Mouse (Mus musculus): ENCODE results near the gene Mfsd11. TPM values are rescaled to one million over a fixed set of nuclear protein-coding genes. Genes with fewer than 3 reads are reported as not detected.
A peak's percentile ranks its signal among the peaks of the same experiment; 100 is the strongest.

The Mfsd11 gene
- polyA plus RNA-seq, 1 experiment from 2014 or later = 27.9 TPM

DNA sequence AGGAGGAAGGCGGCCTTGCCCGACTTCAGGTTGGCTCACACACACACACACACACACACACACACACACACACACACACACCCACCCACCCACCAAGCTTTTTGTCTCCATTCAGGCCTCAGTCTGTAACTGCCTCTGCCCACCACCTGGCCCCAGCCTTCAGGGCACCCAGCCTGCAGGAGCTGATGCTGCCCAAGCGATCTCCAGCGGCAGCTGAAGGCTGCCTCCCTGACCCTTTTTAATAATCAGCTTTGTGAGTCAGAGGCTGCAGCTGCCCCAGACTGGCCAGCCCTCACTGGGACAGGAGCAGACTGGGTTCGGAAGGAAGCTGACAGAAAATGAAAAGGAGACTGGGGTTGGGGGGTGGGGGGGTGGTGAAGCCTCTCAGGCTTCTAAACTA is 27.0 kb upstream of the Mfsd11 start:
- DNase-seq (ENCODE audit: low spot score) (no peak), ATAC-seq (replicated peaks; ENCODE audit: low FRiP score) (no peak)
- Histone ChIP-seq H3K4me2 (ENCODE audit: low read depth, low read length, severe bottlenecking) (no peak overlapping the region), H3K9ac (ENCODE audit: low read length) (no peak overlapping the region), H3K9me3 (ENCODE audit: control insufficient read depth, low read length) (no peaks in the 10 kb centered on the region), H3K27me3 (ENCODE audit: control insufficient read depth, insufficient read depth, low read length) (no peaks in the 10 kb centered on the region), H3K4me3 (ENCODE audit: low read depth, low read length) (no peak overlapping the region), H3K27ac (ENCODE audit: low read depth, low read length) (no peak overlapping the region), H3K36me3 (ENCODE audit: control insufficient read depth, insufficient read depth, low read length) (no peaks in the 10 kb centered on the region), H3K4me1 (replicated peaks; ENCODE audit: control insufficient read depth, insufficient read depth, low read length) (peaks cover 15% of the 10 kb centered on the region)
- 65% methylated on average over 5 of the region's 5 CpGs for whole genome bisulfite sequencing

DNA sequence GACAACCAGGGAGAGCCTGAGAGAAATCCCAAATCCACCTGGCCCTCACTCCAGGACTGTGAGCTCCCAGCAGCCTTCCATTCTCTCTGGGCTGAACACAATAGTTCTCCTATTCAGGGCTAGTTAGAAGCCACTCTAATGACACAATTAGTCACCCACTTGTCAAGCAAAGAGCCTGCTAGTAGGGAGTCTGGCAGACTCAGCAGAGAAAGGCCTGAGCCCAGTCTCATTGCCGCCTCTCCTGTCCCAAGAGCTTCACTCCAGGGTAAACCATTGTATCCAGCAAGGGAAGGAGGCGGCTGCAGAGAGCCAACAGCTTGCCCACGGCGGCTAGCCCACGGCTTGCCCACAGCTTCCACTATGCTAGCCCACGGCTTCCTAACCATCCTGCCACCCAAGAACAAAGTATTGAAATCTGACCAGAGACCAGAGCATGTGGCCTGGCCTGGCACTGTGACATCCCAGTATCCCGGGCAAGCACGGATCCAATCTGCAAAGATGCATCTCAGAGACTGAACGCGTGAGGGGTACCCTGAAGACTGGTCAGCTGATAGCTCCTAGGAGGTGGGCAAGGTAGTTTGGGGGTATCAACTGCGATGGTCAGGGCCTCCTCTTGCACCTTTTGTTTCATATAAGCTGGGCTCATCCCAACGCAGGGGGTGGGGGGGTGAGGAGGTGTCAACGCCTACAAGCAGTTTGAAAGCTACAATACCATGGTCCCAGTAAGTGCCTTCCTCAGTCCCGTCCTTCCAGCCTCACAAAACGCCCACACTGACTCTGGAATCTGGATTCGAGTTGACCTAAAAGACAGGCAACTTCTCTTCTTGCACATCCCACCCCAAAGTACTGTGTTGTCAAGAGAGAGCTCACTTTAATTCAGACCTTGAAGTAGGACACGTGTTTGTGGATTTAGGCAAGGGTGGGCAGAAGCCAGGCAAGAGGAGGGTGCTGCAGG is 25.4 kb upstream of the Mfsd11 start:
- no peak for DNase-seq (ENCODE audit: low spot score)
- peak overlapping the region; percentile 64 for H3K4me3 ChIP-seq (ENCODE audit: low read depth, low read length)
- H3K27me3 ChIP-seq (ENCODE audit: control insufficient read depth, insufficient read depth, low read length) = no peaks in the 10 kb centered on the region
- WGBS = 13% methylated on average over 17 of the region's 17 CpGs
- ATAC-seq (replicated peaks; ENCODE audit: low FRiP score) = peak; percentile 31; the same call in 1 of the 2 replicates
- H3K4me1 ChIP-seq (replicated peaks; ENCODE audit: control insufficient read depth, insufficient read depth, low read length) = peaks cover 15% of the 10 kb centered on the region
- no peaks in the 10 kb centered on the region for H3K36me3 ChIP-seq (ENCODE audit: control insufficient read depth, insufficient read depth, low read length)
- no peaks in the 10 kb centered on the region for H3K9me3 ChIP-seq (ENCODE audit: control insufficient read depth, low read length)
- peak overlapping the region; percentile 33; the same call in 1 of the 2 replicates for H3K27ac ChIP-seq (ENCODE audit: low read depth, low read length)
- H3K4me2 ChIP-seq (ENCODE audit: low read depth, low read length, severe bottlenecking) = peak overlapping the region; percentile 96
- H3K9ac ChIP-seq (ENCODE audit: low read length) = peak overlapping the region; percentile 89

DNA sequence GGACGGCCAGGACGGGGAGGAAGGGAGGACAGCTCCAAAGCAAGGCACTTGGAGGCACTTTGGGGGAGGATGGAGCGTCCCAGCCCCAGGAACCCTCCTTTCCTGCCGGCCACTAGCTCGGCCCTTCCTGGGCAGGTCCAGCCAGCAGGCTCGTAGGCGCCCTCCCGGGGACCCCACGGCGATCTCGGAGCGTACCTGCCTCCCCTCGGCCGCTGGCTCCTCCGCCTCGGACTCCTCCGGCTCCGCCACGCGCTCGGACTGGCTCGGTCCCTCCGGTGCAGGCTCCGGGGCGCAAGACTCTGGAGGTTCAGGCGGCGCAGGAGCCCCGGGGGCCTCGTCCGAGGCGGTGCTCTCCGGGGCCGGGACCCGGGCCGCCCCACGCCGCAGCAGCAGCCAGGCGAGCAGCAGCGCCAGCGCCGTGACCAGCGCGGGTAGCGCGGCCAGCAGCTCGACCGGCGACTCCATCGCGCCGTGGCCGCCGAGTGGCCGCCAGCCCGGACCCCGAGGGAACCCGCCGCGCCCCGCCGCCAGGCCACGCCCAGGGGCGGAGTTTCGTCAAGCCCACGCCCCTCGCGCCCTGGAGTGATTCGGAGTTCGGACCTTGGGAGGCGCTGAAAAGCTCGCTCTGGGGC is 24.6 kb upstream of the Mfsd11 start, which contains the start of gene Mxra7:
TSS of gene Mxra7 (minus strand) at position 513 of the 632 bp plus-strand sequence.
- H3K4me3 ChIP-seq (ENCODE audit: low read depth, low read length) = peak within 1 kb of the TSS; percentile 64
- H3K27me3 ChIP-seq (ENCODE audit: control insufficient read depth, insufficient read depth, low read length) = no peaks in the 10 kb centered on the region
- H3K9me3 ChIP-seq (ENCODE audit: control insufficient read depth, low read length) = no peaks in the 10 kb centered on the region
- under 1% methylated on average over 68 of the region's 71 CpGs for WGBS
- peaks cover 15% of the 10 kb centered on the region for H3K4me1 ChIP-seq (replicated peaks; ENCODE audit: control insufficient read depth, insufficient read depth, low read length)
- H3K36me3 ChIP-seq (ENCODE audit: control insufficient read depth, insufficient read depth, low read length) = no peaks in the 10 kb centered on the region
- peak; percentile 47 for ATAC-seq (replicated peaks; ENCODE audit: low FRiP score)
- peak within 1 kb of the TSS; percentile 96 for H3K4me2 ChIP-seq (ENCODE audit: low read depth, low read length, severe bottlenecking)
- DNase-seq (ENCODE audit: low spot score) = peak; percentile 90
- H3K27ac ChIP-seq (ENCODE audit: low read depth, low read length) = peak within 1 kb of the TSS; percentile 33; the same call in 1 of the 2 replicates
- peak within 1 kb of the TSS; percentile 89 for H3K9ac ChIP-seq (ENCODE audit: low read length)

DNA sequence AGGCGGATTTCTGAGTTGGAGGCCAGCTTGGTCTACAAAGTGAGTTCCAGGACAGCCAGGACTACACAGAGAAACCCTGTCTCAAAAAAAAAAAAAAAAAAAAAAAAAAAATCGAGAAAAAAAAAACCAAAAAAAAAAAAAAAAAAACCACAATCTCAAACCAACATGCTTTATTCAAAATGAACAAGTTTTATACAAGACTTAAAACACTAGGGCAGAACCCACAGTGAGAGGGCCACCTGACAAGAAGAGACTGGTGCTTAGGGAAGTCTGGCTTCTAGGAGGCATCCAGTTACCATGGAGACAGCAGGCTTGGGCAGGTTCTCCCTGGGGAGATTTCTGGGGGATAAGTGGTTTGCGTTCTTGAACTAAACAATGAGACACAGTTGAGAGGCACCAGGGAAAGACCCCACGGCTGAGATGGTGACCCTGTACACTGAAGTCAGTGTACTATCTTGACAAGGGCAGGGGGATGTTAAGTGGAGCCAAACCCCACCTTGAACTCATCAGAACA is 20.0 kb upstream of the Mfsd11 start:
- no peak overlapping the region for H3K27ac ChIP-seq (ENCODE audit: low read depth, low read length)
- no peaks in the 10 kb centered on the region for H3K9me3 ChIP-seq (ENCODE audit: control insufficient read depth, low read length)
- 25% methylated on average over 4 of the region's 4 CpGs for WGBS
- H3K4me1 ChIP-seq (replicated peaks; ENCODE audit: control insufficient read depth, insufficient read depth, low read length) = peaks cover 7% of the 10 kb centered on the region
- H3K27me3 ChIP-seq (ENCODE audit: control insufficient read depth, insufficient read depth, low read length) = no peaks in the 10 kb centered on the region
- H3K9ac ChIP-seq (ENCODE audit: low read length) = no peak overlapping the region
- DNase-seq (ENCODE audit: low spot score) (peak; percentile 46), ATAC-seq (replicated peaks; ENCODE audit: low FRiP score) (no peak)
- no peak overlapping the region for H3K4me2 ChIP-seq (ENCODE audit: low read depth, low read length, severe bottlenecking)
- no peak overlapping the region for H3K4me3 ChIP-seq (ENCODE audit: low read depth, low read length)
- H3K36me3 ChIP-seq (ENCODE audit: control insufficient read depth, insufficient read depth, low read length) = peaks cover 12% of the 10 kb centered on the region

DNA sequence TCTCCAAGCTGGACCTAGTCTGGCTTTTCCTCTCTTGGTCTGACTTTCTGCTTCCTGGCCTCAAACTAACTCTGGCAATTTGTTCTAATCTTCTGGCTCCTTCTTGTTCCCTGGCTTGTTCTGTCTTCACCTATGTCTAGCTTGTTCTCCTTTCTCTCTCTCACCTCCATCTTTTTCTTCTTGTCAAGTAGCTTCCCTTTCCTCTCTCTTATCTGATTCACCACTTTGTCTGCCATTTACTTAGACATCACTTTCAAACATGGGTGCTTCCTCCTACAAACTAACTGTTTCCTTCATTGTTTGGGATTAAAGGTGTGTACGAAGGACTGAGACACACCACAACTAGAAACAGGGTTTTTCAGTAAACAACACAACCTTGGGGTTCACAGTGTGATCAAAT is 17.3 kb upstream of the Mfsd11 start:
- 86% methylated on average over 1 of the region's 1 CpGs for WGBS
- H3K27ac ChIP-seq (ENCODE audit: low read depth, low read length) = no peak overlapping the region
- H3K27me3 ChIP-seq (ENCODE audit: control insufficient read depth, insufficient read depth, low read length) = no peaks in the 10 kb centered on the region
- peaks cover 20% of the 10 kb centered on the region for H3K36me3 ChIP-seq (ENCODE audit: control insufficient read depth, insufficient read depth, low read length)
- ATAC-seq (replicated peaks; ENCODE audit: low FRiP score) (no peak), DNase-seq (ENCODE audit: low spot score) (no peak)
- 0 out of 2 replicates have a peak, but pooled peaks cover 5% of the 10 kb centered on the region for H3K4me1 ChIP-seq (replicated peaks; ENCODE audit: control insufficient read depth, insufficient read depth, low read length)
- no peak overlapping the region for H3K4me2 ChIP-seq (ENCODE audit: low read depth, low read length, severe bottlenecking)
- no peak overlapping the region for H3K4me3 ChIP-seq (ENCODE audit: low read depth, low read length)
- no peak overlapping the region for H3K9ac ChIP-seq (ENCODE audit: low read length)
- no peaks in the 10 kb centered on the region for H3K9me3 ChIP-seq (ENCODE audit: control insufficient read depth, low read length)

DNA sequence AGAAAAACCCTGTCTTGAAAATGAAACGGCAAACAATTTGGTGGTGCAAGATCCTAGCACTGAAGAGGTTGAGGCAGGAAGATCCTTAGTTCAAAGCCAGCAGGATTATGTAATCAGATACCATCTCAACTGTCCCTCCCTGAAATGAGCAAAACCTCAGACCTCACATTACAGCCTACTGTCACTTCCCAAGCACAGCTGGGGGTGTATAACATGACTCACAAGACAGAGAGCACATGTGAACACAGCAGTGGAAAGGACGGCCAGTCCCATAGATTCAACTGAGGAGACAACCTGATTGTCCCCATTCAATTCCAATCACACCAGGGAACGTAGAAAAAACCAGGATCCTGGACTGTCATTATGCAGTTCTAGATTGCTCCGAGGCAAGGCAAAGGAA is 16.0 kb upstream of the Mfsd11 start:
- DNase-seq (ENCODE audit: low spot score) (no peak), ATAC-seq (replicated peaks; ENCODE audit: low FRiP score) (no peak)
- peaks cover 20% of the 10 kb centered on the region for H3K36me3 ChIP-seq (ENCODE audit: control insufficient read depth, insufficient read depth, low read length)
- no peak overlapping the region for H3K4me3 ChIP-seq (ENCODE audit: low read depth, low read length)
- no peak overlapping the region for H3K4me2 ChIP-seq (ENCODE audit: low read depth, low read length, severe bottlenecking)
- peaks cover 10% of the 10 kb centered on the region for H3K4me1 ChIP-seq (replicated peaks; ENCODE audit: control insufficient read depth, insufficient read depth, low read length)
- 93% methylated on average over 4 of the region's 4 CpGs for WGBS
- no peak overlapping the region for H3K27ac ChIP-seq (ENCODE audit: low read depth, low read length)
- no peak overlapping the region for H3K9ac ChIP-seq (ENCODE audit: low read length)
- no peaks in the 10 kb centered on the region for H3K27me3 ChIP-seq (ENCODE audit: control insufficient read depth, insufficient read depth, low read length)
- H3K9me3 ChIP-seq (ENCODE audit: control insufficient read depth, low read length) = no peaks in the 10 kb centered on the region

DNA sequence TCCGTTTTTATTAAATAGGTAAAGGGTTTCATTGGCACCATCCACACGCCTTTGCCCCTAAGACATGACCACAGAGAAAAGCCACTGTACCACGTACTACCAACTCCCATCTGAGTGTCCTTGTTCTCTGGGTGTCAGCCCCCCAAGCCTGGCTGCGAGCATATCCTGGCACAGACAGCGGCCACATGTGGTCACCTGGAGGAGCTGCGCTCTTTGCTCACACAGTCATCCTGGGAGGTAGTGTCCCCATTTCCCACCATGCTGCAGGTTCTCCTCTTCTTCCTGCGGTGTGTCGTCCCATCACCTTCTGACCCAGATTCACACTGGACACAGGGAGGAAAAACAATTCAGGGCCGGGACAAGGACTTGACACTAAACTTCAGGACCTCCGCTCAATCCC is 14.8 kb upstream of the Mfsd11 start:
- no peak overlapping the region for H3K4me3 ChIP-seq (ENCODE audit: low read depth, low read length)
- no peaks in the 10 kb centered on the region for H3K27me3 ChIP-seq (ENCODE audit: control insufficient read depth, insufficient read depth, low read length)
- no peaks in the 10 kb centered on the region for H3K9me3 ChIP-seq (ENCODE audit: control insufficient read depth, low read length)
- no peak overlapping the region for H3K27ac ChIP-seq (ENCODE audit: low read depth, low read length)
- WGBS = 94% methylated on average over 10 of the region's 10 CpGs
- H3K4me2 ChIP-seq (ENCODE audit: low read depth, low read length, severe bottlenecking) = no peak overlapping the region
- no peak overlapping the region for H3K9ac ChIP-seq (ENCODE audit: low read length)
- peaks cover 11% of the 10 kb centered on the region for H3K4me1 ChIP-seq (replicated peaks; ENCODE audit: control insufficient read depth, insufficient read depth, low read length)
- DNase-seq (ENCODE audit: low spot score) = no peak
- no peak for ATAC-seq (replicated peaks; ENCODE audit: low FRiP score)
- peaks cover 20% of the 10 kb centered on the region for H3K36me3 ChIP-seq (ENCODE audit: control insufficient read depth, insufficient read depth, low read length)

DNA sequence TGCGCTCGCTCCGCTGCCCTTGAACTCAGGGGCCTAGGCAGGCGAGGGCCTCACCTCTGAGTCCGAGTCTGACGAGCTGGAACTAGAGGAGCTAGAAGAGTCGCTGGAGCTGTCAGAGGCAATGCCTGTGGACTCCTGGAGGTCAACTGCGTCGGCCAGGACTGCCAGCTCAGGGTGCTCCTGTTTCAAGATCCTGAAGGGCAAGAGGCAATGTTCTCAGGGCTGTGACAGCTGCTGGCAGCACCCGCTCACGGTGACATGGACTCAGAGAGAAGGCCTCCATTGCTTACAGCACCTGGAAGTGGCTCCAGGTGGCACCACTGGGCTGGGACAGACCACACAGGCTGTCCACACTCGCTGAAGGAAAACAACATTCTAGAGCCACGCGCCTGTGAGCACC is 13.3 kb upstream of the Mfsd11 start:
- ATAC-seq (replicated peaks; ENCODE audit: low FRiP score) (no peak), DNase-seq (ENCODE audit: low spot score) (no peak)
- 89% methylated on average over 14 of the region's 14 CpGs for WGBS
- Histone ChIP-seq H3K4me3 (ENCODE audit: low read depth, low read length) (no peak overlapping the region), H3K9ac (ENCODE audit: low read length) (no peak overlapping the region), H3K4me2 (ENCODE audit: low read depth, low read length, severe bottlenecking) (no peak overlapping the region), H3K9me3 (ENCODE audit: control insufficient read depth, low read length) (no peaks in the 10 kb centered on the region), H3K36me3 (ENCODE audit: control insufficient read depth, insufficient read depth, low read length) (peaks cover 17% of the 10 kb centered on the region), H3K27me3 (ENCODE audit: control insufficient read depth, insufficient read depth, low read length) (no peaks in the 10 kb centered on the region), H3K27ac (ENCODE audit: low read depth, low read length) (no peak overlapping the region), H3K4me1 (replicated peaks; ENCODE audit: control insufficient read depth, insufficient read depth, low read length) (peaks cover 8% of the 10 kb centered on the region)

All from forebrain, embryonic 11.5 days (tissue).